Mouse (Mus musculus): ENCODE measurements at regions not wholly inside any gene's neighbourhood (a gene's known extent, or its start where the extent isn't known, plus 50 kb on each side); places are given as distances from the start of the nearest gene placed in this dataset.

GRCm38 (mm10) chr4:114665684-114666083 is 155.8 kb upstream of the Gm12830 start:
- DNase-seq (ENCODE audit: low read depth), result peak; percentile 92

GRCm38 (mm10) chr4:114666238-114666978 is 155.1 kb upstream of the Gm12830 start:
- no peak for DNase-seq (ENCODE audit: low read depth)

- no peak for DNase-seq (ENCODE audit: low read depth)
Observed at GRCm38 (mm10) chr4:114666979-114667328, 154.6 kb upstream of the Gm12830 start.

GRCm38 (mm10) chr4:114672096-114672720 is 149.3 kb upstream of the Gm12830 start:
- DNase-seq (ENCODE audit: low read depth), result no peak

GRCm38 (mm10) chr4:114676908-114677898 is 144.3 kb upstream of the Gm12830 start:
- no peak for DNase-seq (ENCODE audit: low read depth)

- no peak for DNase-seq (ENCODE audit: low read depth)
Observed at GRCm38 (mm10) chr4:114678053-114678941, 143.2 kb upstream of the Gm12830 start.

- no peak for DNase-seq (ENCODE audit: low read depth)
Observed at GRCm38 (mm10) chr4:114680360-114680759, 141.2 kb upstream of the Gm12830 start.

GRCm38 (mm10) chr4:114682955-114683354 is 138.6 kb upstream of the Gm12830 start:
- DNase-seq (ENCODE audit: low read depth), result no peak

- no peak for DNase-seq (ENCODE audit: low read depth)
Observed at GRCm38 (mm10) chr4:114683696-114684095, 137.8 kb upstream of the Gm12830 start.

GRCm38 (mm10) chr4:114684844-114685382 is 136.6 kb upstream of the Gm12830 start:
- no peak for DNase-seq (ENCODE audit: low read depth)

- DNase-seq (ENCODE audit: low read depth), result peak; percentile 62
Observed at GRCm38 (mm10) chr4:114685454-114685853, 136.1 kb upstream of the Gm12830 start.

- DNase-seq (ENCODE audit: low read depth), result no peak
Observed at GRCm38 (mm10) chr4:114686091-114686490, 135.4 kb upstream of the Gm12830 start.

- peak; percentile 21 for DNase-seq (ENCODE audit: low read depth)
Observed at GRCm38 (mm10) chr4:114688356-114688972, 133.1 kb upstream of the Gm12830 start.

- peak; percentile 27 for DNase-seq (ENCODE audit: low read depth)
Observed at GRCm38 (mm10) chr4:114688973-114689371, 132.6 kb upstream of the Gm12830 start.

GRCm38 (mm10) chr4:114705586-114705985 is 115.9 kb upstream of the Gm12830 start:
- no peak for DNase-seq (ENCODE audit: low read depth)

GRCm38 (mm10) chr4:114710182-114710909 is 111.2 kb upstream of the Gm12830 start:
- no peak for DNase-seq (ENCODE audit: low read depth)

GRCm38 (mm10) chr4:114711082-114711481 is 110.4 kb upstream of the Gm12830 start:
- no peak for DNase-seq (ENCODE audit: low read depth)

GRCm38 (mm10) chr4:114712005-114712665 is 109.4 kb upstream of the Gm12830 start:
- no peak for DNase-seq (ENCODE audit: low read depth)

- no peak for DNase-seq (ENCODE audit: low read depth)
Observed at GRCm38 (mm10) chr4:114712921-114713527, 108.5 kb upstream of the Gm12830 start.
